Mouse (Mus musculus): ENCODE measurements around the gene Gm20379.
A peak's percentile ranks its signal among the peaks of the same experiment; 100 is the strongest.

Gm20379 gene

GRCm38 (mm10) chr13:92305680-92306079, at the start of gene Gm20379:
Gene Gm20379 (plus strand): TSS chr13:92305980.
- DNase-seq, result no peak

DNA sequence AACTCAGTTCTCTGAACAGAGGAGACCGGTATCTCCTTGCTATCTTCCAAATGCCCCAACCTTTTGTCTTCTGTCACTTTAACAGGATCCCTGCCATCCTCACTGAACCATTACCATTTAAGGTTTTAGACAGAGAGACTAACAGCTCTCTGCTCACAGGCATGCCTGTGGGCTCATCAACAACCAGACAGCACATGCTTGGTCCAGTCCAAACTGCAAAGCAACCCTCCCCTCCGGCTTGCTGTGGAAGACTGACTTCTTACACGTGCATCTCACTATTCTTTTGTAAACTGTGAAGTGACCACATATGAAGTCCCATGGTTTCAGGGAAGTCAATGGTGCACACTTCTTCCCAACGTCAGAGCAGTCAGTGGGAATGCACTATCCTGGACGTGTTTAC, 44.5 kb upstream of the Gm20379 start:
- DNase-seq, result no peak

- no peak for DNase-seq
Measured at GRCm38 (mm10) chr13:92263566-92263965, 42.2 kb upstream of the Gm20379 start.

DNA sequence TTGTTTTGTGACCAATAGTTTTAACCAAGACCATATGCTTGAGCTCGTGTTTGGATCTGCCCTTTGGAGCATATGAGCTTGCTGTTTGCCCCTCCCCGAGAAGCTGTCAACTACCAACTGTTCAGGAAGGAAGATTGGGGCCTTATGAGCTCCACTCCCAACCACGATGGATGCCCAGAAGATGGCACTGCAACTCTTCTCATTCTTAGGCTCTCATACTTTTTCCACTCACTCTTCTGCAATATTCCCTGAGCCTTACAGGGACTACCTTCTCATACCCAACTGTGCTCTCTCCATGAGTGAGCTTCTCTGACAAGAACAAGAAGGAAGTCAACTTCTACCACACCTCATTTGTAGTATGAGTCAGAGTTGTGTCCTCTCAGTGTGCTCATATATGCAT, 38.7 kb upstream of the Gm20379 start:
- no peak for DNase-seq

DNA sequence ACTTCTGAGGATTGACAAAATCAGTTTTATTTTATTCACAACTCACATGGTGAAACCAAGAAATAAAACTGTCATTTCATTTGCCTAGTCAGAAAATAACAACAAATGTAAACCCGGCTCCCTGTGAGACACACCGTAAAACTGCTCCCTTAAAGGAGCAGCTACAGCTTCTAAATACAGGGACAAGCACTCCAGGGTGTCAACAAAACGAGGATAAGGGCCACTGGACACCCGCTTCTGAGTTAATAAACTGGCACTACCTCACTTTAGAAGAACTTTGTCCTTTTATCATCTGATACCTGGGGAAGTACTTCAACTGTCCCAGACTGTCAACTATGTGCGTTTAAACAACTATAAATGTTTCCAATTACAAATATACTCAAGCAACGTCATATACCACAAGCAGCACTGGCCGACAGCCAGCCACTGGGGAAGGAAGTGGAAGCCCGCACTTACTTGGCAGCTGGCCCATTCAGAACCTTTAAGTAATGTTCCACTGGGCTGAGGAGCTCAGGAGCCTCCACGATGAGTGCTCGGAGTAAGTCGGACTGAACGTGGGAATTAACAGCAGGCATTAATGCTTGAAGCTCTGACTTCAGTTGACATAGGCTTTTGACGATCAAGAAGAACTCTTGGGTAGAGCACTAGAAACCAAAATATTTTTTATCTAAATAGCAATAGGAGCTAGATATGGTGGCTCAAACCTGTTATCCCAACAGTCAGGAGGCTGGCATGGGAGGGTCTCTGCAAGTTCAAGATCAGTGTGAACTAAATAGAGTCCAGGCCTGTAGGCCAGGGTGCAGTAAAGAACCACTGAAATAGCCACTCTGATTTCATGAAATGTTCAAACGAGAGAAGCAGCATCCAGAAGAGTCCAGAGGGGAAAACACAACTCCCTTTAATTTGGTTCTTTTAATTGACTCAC, 31.2 kb upstream of the Gm20379 start:
- peak; percentile 22 for DNase-seq

GRCm38 (mm10) chr13:92275292-92275691, 30.5 kb upstream of the Gm20379 start:
- no peak for DNase-seq

DNA sequence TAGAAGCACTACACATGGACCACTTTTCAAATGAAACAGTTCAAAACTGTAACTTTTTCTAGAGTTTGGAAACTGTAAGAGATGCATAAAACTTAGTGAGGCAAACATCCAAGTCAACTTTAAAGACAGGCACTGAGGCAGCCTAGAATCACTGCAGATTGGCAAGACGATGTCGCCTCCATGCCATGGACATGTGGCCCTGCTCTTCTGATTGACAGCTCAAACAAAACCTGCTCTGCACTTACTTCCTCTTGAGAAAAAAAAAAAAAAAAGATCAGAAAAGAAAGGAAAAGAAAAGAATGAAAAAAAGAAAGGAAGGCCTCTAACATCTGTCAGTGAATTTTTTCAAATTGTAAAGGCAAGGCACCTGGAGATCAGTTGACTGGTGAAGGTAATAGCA, 28.8 kb upstream of the Gm20379 start:
- DNase-seq, result no peak

DNA sequence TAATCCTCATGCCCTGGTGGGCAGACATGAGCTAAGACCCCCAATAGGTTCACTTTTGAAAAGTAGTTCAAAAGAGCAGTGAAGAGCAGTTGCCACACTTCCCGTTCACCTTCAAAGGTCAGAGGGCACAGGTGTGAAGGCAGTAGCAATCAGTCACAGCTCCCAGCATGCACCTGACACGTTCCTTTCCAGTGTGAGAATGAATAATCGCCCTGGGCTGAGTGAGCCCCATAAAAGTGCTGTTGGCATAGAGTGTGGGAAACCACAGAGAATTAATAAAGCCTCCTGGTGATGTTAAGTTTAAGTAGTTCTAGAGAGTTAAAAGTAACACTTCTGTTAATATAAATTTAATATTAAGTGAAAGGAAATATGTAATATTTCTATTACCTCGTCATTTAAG, 14.2 kb upstream of the Gm20379 start:
- DNase-seq, result no peak

GRCm38 (mm10) chr13:92293883-92294282, 11.9 kb upstream of the Gm20379 start:
- DNase-seq, result no peak

DNA sequence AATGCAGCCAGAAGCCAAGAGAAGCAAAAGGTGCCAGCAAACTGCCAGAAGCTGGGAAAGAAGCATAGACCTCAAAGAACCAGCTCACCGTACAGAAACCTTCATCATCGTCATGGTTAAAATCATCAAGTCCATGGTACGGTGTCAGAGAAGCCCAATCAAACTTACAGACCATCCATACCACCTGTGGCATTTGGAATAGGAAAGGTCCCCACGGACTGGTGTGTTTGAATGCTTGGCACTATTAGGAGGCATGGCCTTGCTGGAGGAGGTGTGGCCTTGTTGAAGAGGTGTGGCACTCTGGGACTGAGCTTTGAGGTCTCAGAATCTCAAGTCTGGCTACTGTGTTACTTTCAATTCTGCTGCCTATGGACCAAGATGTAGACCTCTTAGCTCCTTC, 9.3 kb upstream of the Gm20379 start:
- DNase-seq, result no peak

GRCm38 (mm10) chr13:92297021-92297420, 8.8 kb upstream of the Gm20379 start:
- DNase-seq, result no peak

DNA sequence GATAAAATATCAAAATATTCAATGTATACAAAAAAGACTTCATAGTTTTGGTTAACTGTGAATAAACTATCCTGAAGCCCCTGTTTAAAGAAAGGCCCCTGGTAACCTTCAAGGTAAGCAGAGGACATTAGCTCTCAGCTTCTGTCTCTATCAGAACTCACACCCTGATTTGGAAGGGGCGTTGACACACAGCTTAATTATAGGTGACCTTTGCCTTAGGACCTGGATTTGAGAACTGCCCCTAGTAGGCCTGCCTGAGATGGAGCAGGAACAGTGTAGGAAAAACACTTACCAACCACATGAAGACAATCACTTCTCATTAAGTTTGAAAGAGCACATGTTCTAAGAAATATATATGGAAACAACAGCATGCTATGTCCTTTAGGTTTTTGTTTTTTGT, 6.3 kb upstream of the Gm20379 start:
- no peak for DNase-seq

- DNase-seq, result no peak
Measured at GRCm38 (mm10) chr13:92301754-92302153, 4.0 kb upstream of the Gm20379 start.

DNA sequence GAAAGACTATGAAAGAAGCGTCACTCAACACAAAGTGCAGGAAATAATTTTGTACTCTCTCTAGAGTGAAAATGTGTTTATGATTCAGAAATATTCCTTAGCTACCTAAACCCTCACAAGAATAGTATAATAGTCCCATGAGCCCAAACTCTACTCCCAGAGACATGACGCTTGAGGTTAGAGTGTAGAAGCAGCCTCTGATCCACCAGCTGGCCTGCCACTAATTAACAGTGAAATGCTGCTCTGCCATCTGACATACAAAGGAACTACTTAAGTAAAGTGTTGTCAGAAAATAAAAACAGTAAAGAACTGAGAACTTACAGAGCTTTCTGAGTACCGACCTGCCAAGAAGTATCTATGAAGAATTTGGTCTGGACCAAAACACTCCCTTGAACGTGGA, 3.3 kb upstream of the Gm20379 start:
- DNase-seq, result no peak

DNA sequence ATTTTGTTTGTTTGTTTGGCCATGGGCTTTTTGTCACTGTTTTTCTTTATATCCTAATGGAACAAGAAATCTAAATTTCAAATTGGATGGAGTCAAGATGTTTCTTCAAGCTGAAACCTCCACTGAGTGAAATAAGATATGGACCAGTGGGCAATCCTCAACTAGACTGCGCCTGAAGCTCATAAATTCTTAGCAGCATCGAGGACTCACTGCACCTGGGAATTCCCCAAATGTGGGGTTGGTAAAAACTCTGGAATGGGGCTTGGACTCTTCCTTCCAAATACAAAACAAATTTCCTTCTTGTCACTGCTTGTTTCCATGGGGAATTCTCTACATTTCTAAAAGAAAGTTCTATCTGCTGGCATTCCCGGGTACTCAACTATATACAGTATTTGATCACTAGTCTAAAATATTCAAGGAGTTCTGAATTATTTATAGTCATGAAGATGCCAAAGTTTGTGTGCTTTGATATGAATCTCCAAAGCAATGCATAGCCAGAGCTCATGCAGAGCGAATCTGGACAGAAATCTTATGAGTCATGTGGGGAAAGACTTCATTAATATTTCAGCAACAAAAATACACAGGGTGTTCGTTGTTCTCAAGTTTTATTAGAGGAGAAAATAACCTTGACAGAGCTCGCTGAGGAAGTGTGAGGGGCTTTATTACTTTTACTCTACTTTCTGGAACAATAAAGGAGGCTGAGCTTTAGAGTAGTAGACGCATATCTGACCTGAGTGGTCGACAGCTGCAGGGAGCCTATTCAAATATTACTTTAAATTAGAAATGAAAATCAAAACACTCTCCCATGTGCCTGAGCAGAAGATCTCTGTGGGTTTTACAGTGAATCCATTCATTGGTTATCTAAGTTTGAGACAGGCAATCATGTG, 2.5 kb upstream of the Gm20379 start:
- no peak for DNase-seq

DNA sequence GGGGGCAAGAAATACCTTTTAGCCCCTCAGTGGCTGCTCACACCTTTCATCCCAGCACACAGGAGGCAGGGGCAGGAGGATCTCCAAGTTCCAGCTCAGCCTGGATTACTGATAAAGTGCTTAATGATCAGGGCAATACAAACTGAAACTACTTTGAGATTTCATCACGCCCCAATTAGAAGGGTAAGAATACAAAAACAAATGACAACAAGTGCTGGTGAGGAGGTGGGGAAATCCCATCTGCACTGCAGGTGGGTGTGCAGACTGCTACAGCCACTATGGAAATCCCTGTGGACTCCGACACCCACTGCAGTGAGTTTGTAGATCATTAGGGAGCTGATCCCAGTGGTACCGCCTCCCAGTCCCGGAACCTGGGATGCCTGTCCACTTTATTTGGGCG, 1.5 kb upstream of the Gm20379 start:
- DNase-seq, result no peak

GRCm38 (mm10) chr13:92314613-92315012, 8.8 kb downstream of the Gm20379 start:
- no peak for DNase-seq

- no peak for DNase-seq
Measured at GRCm38 (mm10) chr13:92320770-92321169, 15.0 kb downstream of the Gm20379 start.

GRCm38 (mm10) chr13:92326030-92326429, 20.2 kb downstream of the Gm20379 start:
- DNase-seq, result no peak

GRCm38 (mm10) chr13:92328000-92328399, 22.2 kb downstream of the Gm20379 start:
- no peak for DNase-seq

DNA sequence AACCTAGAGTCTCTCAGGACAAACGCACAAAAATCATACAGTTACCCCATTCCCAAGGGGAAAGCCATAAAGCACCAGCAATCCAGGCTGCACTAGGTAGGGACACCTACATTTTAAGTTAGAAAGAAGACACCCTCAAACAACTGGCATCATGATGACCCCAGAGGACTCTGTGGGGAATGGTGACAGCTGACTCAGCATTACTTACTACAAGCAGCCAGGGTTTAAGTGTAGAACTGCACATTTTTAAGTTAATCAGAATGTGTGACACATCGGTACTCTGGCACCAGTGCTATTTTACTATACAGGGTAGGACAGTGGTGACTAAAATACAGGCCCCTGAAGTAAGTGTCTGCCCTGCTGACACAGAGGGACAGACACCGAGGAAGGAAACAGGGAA, 24.8 kb downstream of the Gm20379 start:
- DNase-seq, result no peak

DNA sequence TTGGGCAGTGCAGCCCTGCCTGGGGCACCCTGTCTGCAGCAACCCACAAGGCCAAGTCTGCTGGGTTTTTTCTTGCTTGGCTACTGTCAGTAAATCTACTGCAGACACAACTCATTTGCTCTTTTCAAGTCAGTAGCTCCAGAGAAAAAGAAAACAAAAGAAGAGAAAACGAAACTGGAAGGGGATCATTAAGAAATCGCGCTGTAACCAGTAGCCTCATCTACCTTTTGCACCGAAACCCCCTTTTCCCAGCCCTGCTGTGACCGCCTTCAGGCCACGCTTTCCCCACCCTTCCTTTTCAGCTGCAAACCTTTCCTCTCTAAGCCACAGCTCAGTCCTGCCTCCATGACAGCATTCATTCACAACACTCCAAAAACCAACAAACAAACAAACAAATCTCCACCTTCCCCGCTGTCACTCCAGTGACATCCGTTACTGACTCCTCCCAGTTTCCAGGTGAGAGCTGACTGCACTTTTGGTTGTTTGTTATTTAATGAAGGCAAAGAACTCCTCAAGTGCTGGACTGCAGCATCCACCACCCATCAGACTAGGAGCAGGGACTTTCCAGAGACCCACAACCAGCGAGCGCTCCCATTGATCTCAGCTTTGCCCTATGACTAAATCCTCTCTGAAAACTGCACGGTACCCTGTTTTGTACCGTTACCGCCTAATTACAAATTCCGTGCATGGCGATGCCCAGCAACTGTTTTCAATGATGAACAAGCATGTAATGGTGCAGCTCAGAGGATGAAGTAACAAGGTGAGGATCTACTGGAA, 26.5 kb downstream of the Gm20379 start:
- DNase-seq, result no peak

- DNase-seq, result no peak
Measured at GRCm38 (mm10) chr13:92336857-92337256, 31.1 kb downstream of the Gm20379 start.

All from liver (tissue).